Mouse (Mus musculus) liver, adult 2 months (tissue): Measurements from ENCODE around the gene Cryba2.

ENCODE experiments used
- CTCF ChIP-seq: fragments of 200-500 bp; IDR thresholded peaks from 2 replicates; pipeline ENCODE4 v1.5.1; 2011; ENCODE audit warnings: low read depth, low read length, control low read depth
- POLR2A ChIP-seq: fragments of 200-500 bp; IDR thresholded peaks from 2 replicates; pipeline ENCODE4 v1.6.1; 2011; ENCODE audit warnings: low read length, control low read depth; ENCODE audit not compliant: insufficient read depth; ENCODE audit errors: extremely low read depth

GRCm38 (mm10) chr1:74892351-74893133, 401 bp downstream of the Cryba2 start:
- TF ChIP-seq CTCF = no peak
- no peak for TF ChIP-seq POLR2A
